ENCODE assay signal across 8 mouse cellular contexts in genomic region chr5:107437464-107438281, GRCm38 (mm10). TPM values are rescaled to one million over a fixed set of nuclear protein-coding genes. Genes with fewer than 3 reads are reported as not detected.
DNase-seq lines count a peak whose midpoint lies in the region; ATAC-seq and TF ChIP-seq lines count a peak whose summit lies in the region.

Btbd8 (plus strand) TSS chr5:107437997.

- no peaks in the 10 kb centered on the region for H3K36me3 ChIP-seq in ES-E14 (ENCODE audit: control insufficient read depth, insufficient read depth, low read length, poor library complexity, severe bottlenecking)
- H3K36me3 ChIP-seq in forebrain, embryonic 16.5 days (ENCODE audit: control insufficient read depth, insufficient read depth), result no peaks in the 10 kb centered on the region
- H3K36me3 ChIP-seq in lung, embryonic 15.5 days, result no peaks in the 10 kb centered on the region

- peak; percentile 85 for DNase-seq in ES-E14 (ENCODE audit: low read depth, low spot score)
- DNase-seq in cerebellum, adult 11-12 months, result peak; percentile 95
- peak; percentile 96 for DNase-seq in heart, postnatal 4 days
- peak; percentile 87 to 92 for DNase-seq in layer of hippocampus, adult 8-10 months (ENCODE audit: low spot score in 2 of 2)
- peak; percentile 86 for DNase-seq in ovary, adult 18-20 months (ENCODE audit: low spot score)
- DNase-seq in thymus, postnatal 0 days (ENCODE audit: low spot score), result peak; percentile 95

- no peaks in the 10 kb centered on the region for H3K4me1 ChIP-seq in ES-E14 (ENCODE audit: control insufficient read depth in 2 of 2, insufficient read depth in 2 of 2, low read length in 2 of 2, poor library complexity in 1 of 2)
- peaks cover 6% of the 10 kb centered on the region for H3K4me1 ChIP-seq in forebrain, embryonic 16.5 days (replicated peaks; ENCODE audit: control insufficient read depth, insufficient read depth, low read length)
- peaks cover 7% of the 10 kb centered on the region; the same call in 1 of the 2 replicates for H3K4me1 ChIP-seq in lung, embryonic 15.5 days

- ATAC-seq in forebrain, embryonic 16.5 days, result peak; percentile 95
- ATAC-seq in lung, embryonic 15.5 days (ENCODE audit: borderline replicate concordance, extremely low read depth, low FRiP score, low TSS enrichment), result peak; percentile 93

- peak within 1 kb of the TSS; percentile 87 to 90 for H3K4me3 ChIP-seq in ES-E14 (ENCODE audit: insufficient read depth in 1 of 2, low read depth in 1 of 2, low read length in 2 of 2, poor library complexity in 1 of 2, severe bottlenecking in 1 of 2)
- H3K4me3 ChIP-seq in forebrain, embryonic 16.5 days (replicated peaks; ENCODE audit: low read length), result peak within 1 kb of the TSS; percentile 76
- peak within 1 kb of the TSS; percentile 92 for H3K4me3 ChIP-seq in lung, embryonic 15.5 days

- peak within 1 kb of the TSS; percentile 91 for H3K9ac ChIP-seq in ES-E14 (ENCODE audit: insufficient read depth, low read depth, low read length, poor library complexity, severe bottlenecking)
- H3K9ac ChIP-seq in forebrain, embryonic 16.5 days (replicated peaks; ENCODE audit: low read depth, low read length), result peak within 1 kb of the TSS; percentile 94
- H3K9ac ChIP-seq in lung, embryonic 15.5 days, result peak within 1 kb of the TSS; percentile 94

- in situ Hi-C loops in ES-E14 (cut with MboI; ENCODE audit: low sequenced_read_pairs in 2 of 2, unreplicated experiment in 2 of 2), result no loop called here

- no peaks in the 10 kb centered on the region for H3K9me3 ChIP-seq in ES-E14 (ENCODE audit: control insufficient read depth, insufficient read depth, low read depth, low read length)
- no peaks in the 10 kb centered on the region for H3K9me3 ChIP-seq in forebrain, embryonic 16.5 days (ENCODE audit: control insufficient read depth, low read length)
- H3K9me3 ChIP-seq in lung, embryonic 15.5 days, result no peaks in the 10 kb centered on the region

- H3K4me2 ChIP-seq in forebrain, embryonic 16.5 days (ENCODE audit: low read length), result peak within 1 kb of the TSS; percentile 71
- peak within 1 kb of the TSS; percentile 78 for H3K4me2 ChIP-seq in lung, embryonic 15.5 days

- no peak within 1 kb of the TSS for H3K27ac ChIP-seq in ES-E14 (ENCODE audit: insufficient read depth, low read depth, low read length, poor library complexity, severe bottlenecking)
- peak within 1 kb of the TSS; percentile 88 for H3K27ac ChIP-seq in forebrain, embryonic 16.5 days (ENCODE audit: low read length)
- peak within 1 kb of the TSS; percentile 89 for H3K27ac ChIP-seq in lung, embryonic 15.5 days

- H3K27me3 ChIP-seq in forebrain, embryonic 16.5 days (replicated peaks; ENCODE audit: control insufficient read depth, insufficient read depth, low read length), result no peaks in the 10 kb centered on the region; the same call in 1 of the 2 replicates
- no peaks in the 10 kb centered on the region for H3K27me3 ChIP-seq in lung, embryonic 15.5 days

- under 1% methylated on average over 51 of the region's 51 CpGs for WGBS in forebrain, embryonic 16.5 days
- under 1% methylated on average over 51 of the region's 51 CpGs for WGBS in lung, embryonic 15.5 days

TF ChIP-seq in ES-E14, 5 proteins besides CTCF, POLR2A, EP300 and RAD21:
- TF ChIP-seq HCFC1 (IDR thresholded peaks at IDR 0.05; ENCODE audit: borderline replicate concordance, insufficient read depth, low read length) (peak; percentile 87), CHD2 (IDR thresholded peaks at IDR 0.05; ENCODE audit: low read depth, low read length) (no peak)

RNA-seq across cellular contexts. Expression of gene Btbd8, which starts in this region (rescaled TPM):
- total RNA-seq in ES-E14 (2012; rRNA removed), result 4.0 and 5.4 TPM in 2 replicates
- 31.5 and 34.4 TPM in 2 replicates for polyA plus RNA-seq in forebrain, embryonic 16.5 days (2015; fragmentation: Nextera tagmentation; extraction: Ambion mirVana)
- total RNA-seq in heart, postnatal 4 days (2021), result 1 to 10 TPM; 6.3 to 6.8 TPM
- 100 to 1,000 TPM; 105 to 118 (median 108) TPM for total RNA-seq in layer of hippocampus, adult 8-10 months (2022)
- polyA plus RNA-seq in lung, embryonic 15.5 days (2015; fragmentation: Nextera tagmentation; extraction: Ambion mirVana), result 4.8 and 5.6 TPM in 2 replicates
- polyA plus RNA-seq in thymus, postnatal 0 days (2015; fragmentation: Nextera tagmentation; extraction: Ambion mirVana), result 10.0 and 10.8 TPM in 2 replicates

Comparison
In these comparisons a context has a peak if more than half of its experiments do, and no peak if none do; other contexts are left out.
1. RNA of gene Btbd8 (total RNA-seq): 105 to 118 TPM in layer of hippocampus, adult 8-10 months; 6.3 to 6.8 TPM in heart, postnatal 4 days and 4.0 to 5.4 TPM in ES-E14; every median in the first group is over 10 times any median in the second.
2. Peak in every context shown above with its lines, with median percentiles within 50 percentile points of each other: DNase-seq, H3K4me3 ChIP-seq and H3K9ac ChIP-seq.